Mouse (Mus musculus) urinary bladder, postnatal 4 days (tissue): ENCODE results near the gene Pum2.

Experiments used
- DNase-seq, 2 experiments: peaks; one replicate each; pipeline ENCODE4 v3.0.0; 2021 to 2022; ENCODE audit warnings: low spot score in 2 of 2

Gene Pum2

DNA sequence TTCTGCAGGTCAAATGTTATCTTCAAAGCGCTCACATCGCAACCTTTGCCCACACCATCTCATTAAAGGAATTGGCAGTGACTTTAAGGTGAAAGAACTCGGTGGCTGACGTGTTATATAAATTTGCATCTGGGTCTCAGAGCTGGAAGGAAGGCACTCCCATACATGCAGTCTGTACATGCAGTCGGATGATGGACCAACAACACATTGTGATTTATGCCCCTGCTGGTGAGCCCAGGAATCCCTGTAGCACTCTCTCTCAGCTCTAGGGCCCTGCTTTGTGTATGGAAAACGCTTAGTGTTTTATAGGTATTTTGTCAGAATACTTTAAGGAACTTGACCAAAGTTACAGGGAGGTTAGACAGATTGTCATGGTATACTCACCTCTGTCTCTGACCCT, 86.6 kb downstream of the Pum2 start:
- no peak for DNase-seq

DNA sequence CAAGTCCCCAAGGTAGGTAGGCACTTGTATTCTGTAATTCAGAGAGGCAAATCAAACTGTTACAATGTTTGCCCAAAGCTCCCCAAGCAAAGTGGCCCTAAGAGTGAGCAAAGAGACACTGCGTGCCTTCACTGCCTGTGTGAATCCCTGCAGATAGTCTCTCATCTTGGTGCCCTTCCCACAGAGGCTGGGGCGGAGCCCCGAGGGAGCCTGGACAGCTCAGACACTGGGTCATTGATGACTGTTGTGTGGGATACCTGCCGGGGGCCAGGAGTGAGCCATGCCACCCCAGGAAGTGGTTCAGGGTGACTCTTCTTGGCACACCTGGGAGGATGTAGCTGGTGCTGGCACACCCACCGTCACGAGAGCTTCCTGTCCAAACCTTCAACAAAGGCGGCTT, 87.1 kb downstream of the Pum2 start:
- DNase-seq = peak in 1 of 2 experiments; percentile 15

DNA sequence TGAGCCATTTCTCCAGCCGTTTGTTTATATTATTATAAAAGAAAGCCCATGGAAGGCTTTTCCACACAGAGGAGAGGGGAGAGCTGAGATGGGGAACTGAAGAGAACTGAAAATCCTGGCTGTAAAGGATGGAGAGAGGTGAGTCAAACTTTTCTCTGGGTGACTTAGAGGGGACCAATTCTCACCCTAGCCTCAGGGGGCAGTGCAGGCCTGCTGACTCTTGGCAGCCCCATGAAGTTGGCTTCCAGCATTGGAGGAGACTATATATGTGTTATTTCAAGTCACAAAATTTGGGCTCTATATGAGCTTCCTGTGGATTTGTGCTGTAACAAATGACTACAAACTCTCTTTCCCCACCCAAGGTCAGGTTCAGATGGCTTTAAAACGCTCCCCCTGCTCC, 88.7 kb downstream of the Pum2 start:
- peak in 1 of 2 experiments; percentile 16 for DNase-seq

DNA sequence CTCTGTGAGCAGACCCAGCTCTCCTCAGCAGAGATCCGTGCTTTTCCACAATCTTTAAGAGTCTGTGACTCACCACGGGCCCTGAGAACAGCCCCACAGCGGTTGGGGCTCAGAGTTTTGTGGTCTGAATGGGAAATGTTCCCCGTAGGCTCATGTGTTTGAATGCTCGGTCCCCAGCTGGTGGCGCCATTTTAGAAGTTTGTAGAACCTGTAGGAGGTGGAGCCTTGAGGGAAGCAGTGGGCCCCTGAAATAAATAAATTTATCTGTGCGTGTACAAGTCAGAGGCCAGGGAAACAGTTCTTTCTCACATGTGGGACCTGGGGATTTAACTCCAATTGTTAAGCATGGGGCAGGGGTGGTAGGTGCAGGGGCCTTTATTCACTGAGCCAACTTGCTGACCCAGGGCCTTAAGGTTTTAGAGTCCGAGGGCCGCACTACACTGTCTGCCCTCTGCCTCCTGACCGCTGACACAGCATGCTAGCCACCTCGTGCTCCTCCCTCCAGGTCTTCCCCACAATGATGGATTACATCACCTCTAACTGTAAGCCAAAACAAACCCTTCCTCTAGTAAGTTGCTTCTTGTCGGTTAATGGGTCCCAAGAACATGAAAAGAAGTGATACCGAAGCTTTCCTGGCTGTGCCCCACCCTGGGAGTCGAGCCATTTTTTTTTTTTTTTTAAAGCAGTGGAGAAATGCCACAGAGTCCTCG, 90.4 kb downstream of the Pum2 start:
- DNase-seq = peak in 1 of 2 experiments; percentile 15

DNA sequence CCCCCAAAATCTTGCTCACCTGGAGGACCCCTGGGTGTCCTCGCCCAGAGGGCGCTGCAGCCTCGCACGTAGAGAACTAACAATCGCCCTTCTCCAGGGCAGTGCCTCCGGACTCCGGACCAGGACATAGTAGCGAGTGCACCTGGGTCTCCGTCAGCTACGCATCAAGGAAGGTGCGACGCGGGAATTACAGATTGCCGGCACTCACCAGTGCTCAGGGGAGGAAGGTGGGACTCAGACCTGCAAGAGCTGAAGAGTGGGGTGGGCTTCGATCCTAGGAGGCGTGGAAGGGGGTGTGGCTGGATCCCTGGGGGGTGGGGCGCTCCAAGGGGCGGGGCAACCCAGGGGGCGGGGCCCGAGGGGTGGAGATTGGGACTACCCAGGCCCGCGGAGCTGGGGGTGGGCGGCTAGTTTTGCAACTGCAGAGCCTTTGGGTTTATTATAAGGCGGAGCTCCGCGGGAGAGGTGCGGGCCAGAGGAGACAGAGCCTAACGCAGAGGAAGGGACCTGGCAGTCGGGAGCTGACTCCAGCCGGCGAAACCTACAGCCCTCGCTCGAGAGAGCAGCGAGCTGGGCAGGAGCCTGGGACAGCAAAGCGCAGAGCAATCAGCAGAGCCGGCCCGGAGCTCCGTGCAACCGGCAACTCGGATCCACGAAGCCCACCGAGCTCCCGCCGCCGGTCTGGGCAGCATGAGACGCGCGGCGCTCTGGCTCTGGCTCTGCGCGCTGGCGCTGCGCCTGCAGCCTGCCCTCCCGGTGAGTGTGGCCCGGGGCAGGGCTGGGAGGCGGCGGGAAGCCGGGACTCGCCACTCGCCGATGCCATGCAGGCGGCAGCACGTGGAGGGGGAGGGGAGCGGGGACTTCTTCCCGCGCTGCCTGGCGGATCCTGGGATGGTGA, 97.3 kb downstream of the Pum2 start, which contains the start of gene Sdc1:
Sdc1 (plus strand) TSS at position 378 of the 898 bp plus-strand sequence.
- DNase-seq = peak; percentile 82

DNA sequence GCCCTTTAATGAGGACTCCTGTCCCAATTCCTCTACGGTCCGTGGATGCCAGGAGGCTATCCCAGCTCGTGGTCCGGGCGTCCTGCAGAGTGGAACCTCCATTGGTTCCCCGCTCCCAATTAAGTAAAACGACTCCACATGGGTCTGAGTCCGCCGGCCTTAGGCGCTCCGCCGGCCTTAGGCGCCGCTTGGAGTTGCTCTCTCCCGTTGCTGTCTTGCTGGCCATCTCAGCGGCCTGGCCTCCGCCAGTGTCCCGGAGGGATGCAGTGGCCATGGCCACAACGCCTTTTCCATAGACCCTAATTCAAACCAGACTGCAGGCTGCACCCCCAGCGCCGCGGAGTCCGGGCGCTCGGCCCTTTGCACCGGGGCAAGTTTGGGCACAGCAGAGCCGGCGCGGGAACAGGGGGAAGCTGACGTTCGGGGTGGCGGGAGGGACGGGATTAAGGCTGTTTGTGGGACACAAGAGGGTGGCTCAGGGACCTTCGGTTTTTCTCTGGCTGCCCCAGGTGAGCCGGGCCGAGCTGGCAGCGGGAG, 98.0 kb downstream of the Pum2 start:
- DNase-seq = no peak

DNA sequence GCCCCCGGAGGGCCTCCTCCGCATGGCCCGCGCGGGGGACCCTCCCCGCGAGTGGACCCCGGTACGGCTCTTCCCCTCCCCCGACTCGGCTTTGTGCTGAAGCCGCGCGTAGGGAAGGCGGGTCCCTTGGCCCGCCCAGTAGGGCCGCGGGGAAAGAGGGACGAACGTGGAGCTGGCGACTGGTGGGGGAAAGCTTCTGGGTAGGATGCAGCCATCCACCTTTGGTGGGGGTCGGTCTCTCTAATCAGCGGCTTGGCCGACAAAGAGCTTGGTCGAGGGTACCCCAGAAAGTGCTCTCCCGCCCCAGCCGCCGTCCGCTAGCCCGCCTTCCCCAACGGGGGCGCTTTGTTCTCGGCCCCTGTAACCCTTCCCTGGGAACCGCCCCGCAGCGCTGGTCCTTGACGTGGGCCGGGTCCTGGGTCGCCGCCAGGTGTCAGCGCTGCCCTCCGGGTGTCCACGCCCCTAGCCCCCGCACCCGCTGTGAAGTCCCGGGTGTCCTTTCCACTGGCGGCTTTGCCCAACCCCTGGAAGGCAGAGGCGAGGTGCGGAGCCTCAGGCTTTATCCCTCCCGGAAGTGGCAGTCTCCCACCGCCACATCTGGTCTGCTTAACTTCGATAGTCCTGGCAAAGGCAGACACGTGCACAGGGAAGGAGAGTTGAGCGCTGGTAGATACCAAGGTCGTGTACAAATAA, 98.7 kb downstream of the Pum2 start:
- peak in 1 of 2 experiments; percentile 61 for DNase-seq

DNA sequence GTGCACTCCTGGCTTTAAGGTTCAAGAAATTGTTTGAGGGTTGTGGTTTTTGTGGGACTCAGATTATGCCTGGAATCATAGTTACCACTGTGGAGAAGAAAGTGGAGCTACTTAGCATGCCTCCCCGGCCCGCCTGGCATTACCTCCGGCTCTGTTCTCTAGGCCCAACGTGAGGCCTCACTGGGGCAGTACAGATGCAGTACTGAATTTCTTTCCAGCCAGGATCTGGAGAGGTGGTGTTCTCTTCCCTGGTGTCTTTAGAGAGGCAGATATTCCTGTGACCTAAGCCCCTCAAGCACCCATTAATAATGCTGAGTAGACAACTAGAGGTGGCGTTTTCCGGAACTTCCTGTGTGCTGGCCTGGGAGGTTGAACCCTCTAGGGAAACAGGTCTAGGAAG, 99.4 kb downstream of the Pum2 start:
- no peak for DNase-seq

DNA sequence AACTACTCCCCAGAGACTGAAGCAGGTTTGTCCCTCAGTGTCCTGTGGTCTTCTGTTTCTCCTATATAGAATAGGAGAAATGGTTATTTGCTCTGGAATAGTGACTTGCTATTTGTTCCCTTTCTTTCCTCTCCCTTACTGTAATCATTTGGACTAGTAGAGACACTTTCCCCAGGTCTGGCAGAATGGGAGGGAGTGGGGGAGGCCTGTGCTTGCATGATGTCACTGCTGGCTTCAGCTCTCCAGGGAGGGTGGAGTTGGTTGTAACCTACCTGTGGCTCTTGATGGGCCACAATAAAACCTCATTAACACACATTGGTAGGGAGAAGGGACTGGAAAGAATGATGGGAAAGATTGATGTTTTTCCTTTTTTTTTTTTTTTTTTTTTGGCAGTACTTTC, 100.2 kb downstream of the Pum2 start:
- no peak for DNase-seq

DNA sequence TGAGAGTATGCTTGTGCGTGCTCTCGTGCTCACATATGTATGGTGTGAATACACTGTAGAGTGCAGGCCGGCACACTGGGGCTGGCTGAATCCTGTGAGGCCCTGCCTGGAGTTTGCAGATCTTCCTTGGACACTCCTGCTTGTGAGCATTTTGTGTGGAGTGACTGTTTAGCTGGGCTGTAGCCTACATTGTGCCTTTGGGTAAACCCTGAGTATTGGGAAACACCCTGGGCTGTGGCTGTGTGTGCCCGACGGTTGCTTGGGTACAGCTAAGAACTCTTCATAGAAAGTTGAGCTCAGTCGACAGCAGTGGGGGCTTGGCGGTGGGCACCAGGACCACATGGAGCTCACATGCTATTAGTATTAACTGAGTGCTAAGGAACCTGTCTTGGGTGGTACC, 102.3 kb downstream of the Pum2 start:
- DNase-seq = no peak

DNA sequence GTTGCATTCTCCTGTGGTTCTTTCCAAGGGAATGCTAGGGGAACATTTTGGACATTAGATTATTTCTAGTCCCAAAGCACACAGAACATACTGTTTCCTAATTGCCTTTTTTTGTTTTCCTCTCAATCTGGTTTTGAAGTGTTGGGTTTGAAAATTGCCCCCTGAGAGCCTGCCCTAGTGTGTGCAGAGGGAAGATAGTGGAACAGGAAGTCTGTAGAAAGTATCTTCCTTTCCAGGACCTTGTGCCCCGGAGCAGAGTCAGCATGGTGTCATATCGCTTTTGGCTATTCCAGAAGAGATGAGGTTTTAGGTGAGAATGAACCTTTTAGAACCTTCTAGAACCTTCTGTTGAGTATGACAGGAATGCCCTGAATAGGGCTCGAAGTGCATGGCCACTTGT, 102.8 kb downstream of the Pum2 start:
- no peak for DNase-seq

DNA sequence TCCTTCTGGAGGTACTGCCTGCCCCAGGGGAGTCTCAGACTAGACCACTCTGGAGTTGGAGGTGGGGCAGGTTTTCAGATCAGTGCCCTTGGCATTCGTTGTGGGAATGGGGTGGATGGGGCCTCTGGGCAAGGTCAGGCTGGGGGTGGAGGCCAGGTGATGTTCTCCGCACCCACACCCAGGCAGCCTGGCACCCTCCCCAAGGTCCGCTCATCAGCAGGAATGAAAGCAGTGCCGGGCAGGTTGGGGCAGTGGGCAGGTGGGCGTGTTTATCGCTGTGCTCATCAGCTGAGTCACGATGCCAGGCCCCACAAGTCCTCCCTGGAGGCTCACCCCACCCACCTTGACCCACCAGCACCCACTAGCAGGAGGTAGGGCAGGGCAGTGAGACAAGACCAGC, 104.2 kb downstream of the Pum2 start:
- peak in 1 of 2 experiments; percentile 60 for DNase-seq

DNA sequence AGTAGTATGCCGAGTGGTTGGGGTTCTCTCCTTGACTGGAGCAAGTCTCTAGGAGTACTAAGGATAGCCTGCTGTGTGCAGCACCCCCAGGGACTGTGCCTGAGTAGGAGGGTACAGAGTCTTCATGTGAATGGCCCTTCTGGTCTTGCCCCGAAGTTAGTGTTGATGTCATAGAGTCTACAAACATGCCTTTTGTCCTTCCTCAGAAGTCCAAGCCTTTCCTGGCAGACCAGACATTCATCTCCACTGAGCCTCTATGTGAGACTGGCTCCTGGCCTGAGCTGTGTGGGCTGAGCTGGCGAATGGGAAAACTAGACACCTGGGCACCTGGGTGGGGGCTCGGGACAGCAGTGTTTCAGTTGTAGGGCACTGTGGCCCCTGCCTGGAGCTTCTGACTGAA, 105.9 kb downstream of the Pum2 start:
- no peak for DNase-seq

DNA sequence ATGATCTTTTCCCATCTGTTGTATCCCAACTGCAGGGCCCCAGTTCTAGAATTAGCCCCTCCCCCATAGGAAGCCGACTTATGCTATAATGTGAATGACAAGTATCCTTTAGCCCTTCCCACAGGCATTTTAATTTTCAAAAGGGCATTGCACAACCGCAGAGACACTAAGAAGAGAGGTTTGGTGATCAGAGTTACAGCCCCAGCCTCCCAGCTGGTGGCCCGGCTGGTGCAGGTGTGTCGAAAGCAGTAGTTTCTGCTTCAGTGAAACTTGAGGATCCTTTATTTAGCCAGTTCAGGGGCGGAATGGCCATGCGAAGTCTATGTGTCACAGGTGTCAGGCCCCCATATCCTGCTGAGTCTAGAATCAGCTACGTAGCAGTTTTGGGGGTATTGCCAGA, 107.2 kb downstream of the Pum2 start:
- no peak for DNase-seq

DNA sequence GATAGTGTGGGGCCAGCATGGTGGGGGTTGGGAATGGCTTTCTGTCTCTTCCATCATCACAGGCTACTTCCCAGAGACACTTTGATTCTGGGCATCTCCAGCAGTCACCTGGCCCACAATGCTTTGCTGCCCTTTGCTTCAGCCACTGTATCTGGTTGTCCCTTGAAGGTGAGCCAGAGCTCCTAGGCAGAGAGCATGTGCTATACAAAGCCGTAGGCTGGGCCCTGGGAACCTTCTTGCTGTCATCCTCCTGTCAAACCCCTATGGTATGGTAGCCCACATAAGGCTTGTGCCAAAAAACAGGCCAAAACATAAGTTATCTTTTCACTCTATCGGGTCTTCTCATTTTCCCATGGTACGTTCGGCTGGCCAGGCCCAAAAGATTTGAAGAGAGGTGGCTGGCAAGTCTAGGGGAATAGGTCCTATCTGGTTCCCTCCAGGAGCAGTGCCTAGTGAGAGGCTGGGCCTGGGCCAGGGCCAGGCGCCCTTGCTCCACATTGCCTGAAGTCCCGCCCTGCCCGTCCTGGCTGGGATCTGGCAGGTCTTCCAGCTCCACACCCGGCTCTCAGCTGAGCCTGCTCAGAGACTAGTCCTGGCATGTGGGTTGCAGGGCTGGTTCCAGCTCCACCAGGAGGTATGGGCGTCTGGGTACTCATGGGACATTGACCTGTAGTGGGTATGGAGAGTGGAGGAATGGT, 107.9 kb downstream of the Pum2 start:
- DNase-seq = peak; percentile 70 to 71

DNA sequence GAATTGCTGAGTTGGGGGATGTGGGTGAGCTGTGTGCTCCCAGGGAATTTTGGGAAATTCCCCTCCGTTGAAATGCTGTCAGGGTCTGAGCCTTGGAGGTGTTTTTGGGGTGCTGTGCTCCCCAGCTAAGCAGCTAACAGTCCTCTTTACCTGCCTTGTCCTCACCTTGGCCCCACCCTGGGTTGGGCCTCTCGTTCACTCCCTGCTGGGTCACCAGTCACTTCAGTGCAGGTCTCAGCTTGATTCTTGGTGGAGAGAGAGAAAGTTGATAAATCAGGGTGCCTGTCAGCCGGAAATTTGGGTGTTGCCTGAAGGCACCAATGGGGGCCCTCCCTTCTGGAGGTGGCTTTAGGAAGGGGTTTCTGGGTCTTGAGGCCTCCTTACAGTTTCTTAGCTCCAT, 108.6 kb downstream of the Pum2 start:
- peak in 1 of 2 experiments; percentile 41 for DNase-seq

DNA sequence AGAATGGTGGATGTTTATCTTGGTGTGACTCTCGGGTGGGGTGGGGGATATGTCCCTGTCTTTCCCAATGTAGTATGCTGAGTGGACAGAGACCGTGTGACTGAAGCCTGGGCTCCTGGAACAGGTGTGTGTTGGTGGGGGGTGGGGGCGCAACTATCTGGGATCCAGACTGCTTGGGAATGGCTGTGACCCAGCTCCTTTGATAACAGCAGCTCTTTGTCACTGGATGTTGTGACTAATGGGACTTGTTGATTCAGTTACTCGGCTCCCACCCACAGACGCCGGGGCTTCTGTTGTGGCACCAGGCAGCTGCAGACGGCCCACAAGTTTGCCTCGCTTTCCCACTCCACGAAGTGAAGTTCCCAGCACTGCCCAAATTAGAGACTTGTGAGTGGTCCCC, 110.3 kb downstream of the Pum2 start:
- no peak for DNase-seq

DNA sequence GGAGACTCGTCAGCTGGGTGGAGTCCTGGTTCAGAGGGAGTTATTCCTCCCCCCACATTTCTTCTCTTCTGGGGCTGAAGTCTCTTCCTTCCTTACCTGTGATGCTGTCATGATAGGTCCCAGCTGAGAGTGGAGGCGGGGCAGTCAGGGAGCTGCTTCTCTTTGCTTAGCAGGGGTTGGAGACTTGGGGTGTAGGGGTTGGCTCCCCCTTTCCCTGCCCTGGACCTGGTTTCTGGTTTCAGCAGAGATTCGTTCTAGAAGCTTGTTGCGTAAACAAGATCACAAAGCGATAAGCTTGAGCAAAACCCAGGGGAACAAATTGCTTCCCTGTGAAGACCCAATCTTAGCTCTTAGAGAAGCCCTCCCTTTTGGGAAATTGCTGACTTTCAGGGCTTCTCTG, 112.5 kb downstream of the Pum2 start:
- no peak for DNase-seq

DNA sequence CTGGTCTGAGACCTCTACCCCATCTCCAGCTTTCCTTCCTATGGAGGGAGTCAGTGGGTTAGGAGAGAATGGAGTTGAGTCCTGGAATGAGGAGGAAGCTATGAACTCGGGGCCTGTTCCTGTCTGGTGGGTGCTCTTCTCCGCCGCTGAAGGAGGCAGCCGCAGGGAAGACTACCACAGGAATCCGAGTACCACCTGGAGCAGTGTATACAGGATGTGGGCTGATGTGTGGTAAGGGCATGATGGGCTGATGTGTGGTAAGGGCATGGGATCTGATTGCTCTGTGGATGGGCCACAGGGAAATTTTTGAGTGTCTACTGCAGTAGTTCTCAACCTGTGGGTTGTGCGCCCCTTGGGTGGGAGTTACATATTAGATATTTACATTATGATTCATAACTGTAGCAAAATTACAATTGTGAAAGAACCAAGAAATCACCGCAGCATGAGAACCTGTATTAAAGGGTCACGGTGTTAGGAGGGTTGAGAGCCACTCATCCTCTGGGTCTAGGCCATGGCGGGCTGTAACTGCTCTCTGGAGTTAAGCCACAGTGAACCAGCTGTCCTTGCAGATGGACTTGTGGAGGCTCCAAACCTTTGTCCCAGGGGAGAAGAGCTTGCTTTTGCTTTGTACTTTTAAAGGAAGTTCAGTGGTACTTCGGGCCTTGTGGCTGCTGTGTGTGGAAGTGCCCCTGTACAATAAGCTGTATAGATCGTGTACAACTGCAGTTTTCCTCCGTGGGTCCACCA, 113.2 kb downstream of the Pum2 start:
- DNase-seq = no peak

DNA sequence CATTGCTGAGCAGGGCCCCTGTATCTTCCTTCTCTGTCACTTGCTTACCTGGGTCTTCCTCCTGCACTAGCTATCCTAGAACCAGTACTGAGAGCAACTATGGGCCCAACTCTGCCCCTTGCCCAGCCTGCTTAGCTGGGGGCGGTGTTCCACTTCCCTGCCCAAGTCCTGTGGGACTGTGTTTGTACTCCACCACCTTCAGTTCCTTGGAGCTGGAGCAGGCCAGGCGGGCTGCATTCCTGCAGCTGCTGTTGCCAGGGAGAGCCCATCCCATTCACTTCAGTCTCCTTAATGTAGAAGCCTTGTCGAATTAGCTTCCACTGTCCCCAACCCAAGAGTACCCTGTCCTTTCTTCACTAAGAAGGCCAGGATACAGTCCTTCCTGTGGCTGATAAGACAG, 114.5 kb downstream of the Pum2 start:
- DNase-seq = no peak

DNA sequence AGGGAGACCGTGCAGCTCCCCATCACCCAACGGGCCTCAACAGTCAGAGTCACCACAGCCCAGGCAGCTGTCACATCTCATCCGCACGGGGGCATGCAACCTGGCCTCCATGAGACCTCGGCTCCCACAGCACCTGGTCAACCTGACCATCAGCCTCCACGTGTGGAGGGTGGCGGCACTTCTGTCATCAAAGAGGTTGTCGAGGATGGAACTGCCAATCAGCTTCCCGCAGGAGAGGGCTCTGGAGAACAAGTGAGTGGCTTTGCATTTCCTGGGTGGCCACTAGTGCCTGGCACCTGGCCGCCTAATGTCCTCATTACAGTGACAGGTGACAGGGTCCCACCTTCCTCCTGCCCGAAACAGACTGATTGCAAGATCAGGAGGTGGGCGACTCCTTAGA, 116.7 kb downstream of the Pum2 start:
- DNase-seq = no peak
